Mouse (Mus musculus) lung, postnatal 0 days (tissue): ENCODE data around the gene Slc25a13. TPM values are rescaled to one million over a fixed set of nuclear protein-coding genes. Genes with fewer than 3 reads are reported as not detected.

Source experiments
- ATAC-seq: fragments of 200-750 bp; cut with Nextera tagmentation; 2 replicates; pipeline ENCODE4 v1.8.0; 2017; ENCODE audit warnings: moderate library complexity
- DNase-seq: peaks from one replicate; pipeline ENCODE4 v3.0.0-alpha.2; 2016; ENCODE audit warnings: low spot score
- H3K27ac ChIP-seq: fragments of 300-500 bp; sonication (generic); 2 replicates; pipeline ENCODE4 v1.5.1; 2014; ENCODE audit warnings: antibody characterized with exemption, mild to moderate bottlenecking, low read length, mixed read lengths
- H3K27me3 ChIP-seq: fragments of 300-500 bp; sonication (generic); replicated peaks from 2 replicates; pipeline ENCODE4 v1.6.1; 2014; ENCODE audit warnings: low read length, mixed read lengths; ENCODE audit not compliant: insufficient read depth
- H3K36me3 ChIP-seq: fragments of 300-500 bp; sonication (generic); 2 replicates; pipeline ENCODE4 v1.6.1; 2014; ENCODE audit warnings: low read length, mixed read lengths; ENCODE audit not compliant: insufficient read depth
- H3K4me1 ChIP-seq: fragments of 300-500 bp; sonication (generic); 2 replicates; pipeline ENCODE4 v1.6.1; 2014; ENCODE audit warnings: antibody characterized with exemption, low read depth, low read length, mixed read lengths; ENCODE audit not compliant: insufficient read depth
- H3K4me2 ChIP-seq: fragments of 300-500 bp; sonication (generic); replicated peaks from 2 replicates; pipeline ENCODE4 v1.6.1; 2014; ENCODE audit warnings: low read depth, mild to moderate bottlenecking, low read length, moderate library complexity, mixed read lengths
- H3K4me3 ChIP-seq: fragments of 300-500 bp; sonication (generic); 2 replicates; pipeline ENCODE4 v1.5.1; 2014; ENCODE audit warnings: low read depth, low read length
- H3K9ac ChIP-seq: fragments of 300-500 bp; sonication (generic); replicated peaks from 2 replicates; pipeline ENCODE4 v1.6.1; 2014; ENCODE audit warnings: low read depth, mild to moderate bottlenecking
- H3K9me3 ChIP-seq: fragments of 300-500 bp; sonication (generic); 2 replicates; pipeline ENCODE4 v1.6.1; 2016; ENCODE audit warnings: low read length, mixed read lengths
- CTCF ChIP-seq: IDR thresholded peaks from 2 replicates; pipeline ENCODE4 v1.5.1; 2016; ENCODE audit warnings: antibody characterized with exemption, mild to moderate bottlenecking
- EP300 ChIP-seq: IDR thresholded peaks from 2 replicates; pipeline ENCODE4 v1.6.1; 2016; ENCODE audit warnings: antibody characterized with exemption, mild to moderate bottlenecking, control low read depth
- whole genome bisulfite sequencing: fragments of 180-500 bp; shearing (Covaris S2); extraction: QIAGEN DNeasy Blood & Tissue Kit; methylation state at CpG from one replicate; pipeline ENCODE4 v1.1.7; 2014; 5-methylcytosine and 5-hydroxymethylcytosine counted together
- polyA plus RNA-seq: library from polyadenylated mRNA; unstranded; fragments of >200 nt; fragmentation: Nextera tagmentation; extraction: Ambion mirVana; gene quantifications from 2 replicates; pipeline ENCODE4 v1.2.1, GENCODE M21; 2015

Gene Slc25a13
- polyA plus RNA-seq, 1 experiment from 2014 or later, result 7.1 TPM

GRCm38 (mm10) chr6:6134935-6135334 lies 82.0 kb downstream of the Slc25a13 start:
- no peak overlapping the region for H3K9ac ChIP-seq
- no peaks in the 10 kb centered on the region for H3K36me3 ChIP-seq
- H3K27me3 ChIP-seq, result no peaks in the 10 kb centered on the region
- no peaks in the 10 kb centered on the region for H3K4me1 ChIP-seq
- ATAC-seq, result no peak
- no peak overlapping the region for H3K4me3 ChIP-seq
- no peak for TF ChIP-seq EP300
- H3K9me3 ChIP-seq, result no peaks in the 10 kb centered on the region
- WGBS, result 76% methylated on average over 4 of the region's 4 CpGs
- no peak overlapping the region for H3K4me2 ChIP-seq
- DNase-seq, result no peak
- no peak overlapping the region for H3K27ac ChIP-seq

GRCm38 (mm10) chr6:6133556-6134050 lies 83.4 kb downstream of the Slc25a13 start:
- Histone ChIP-seq H3K36me3 (no peaks in the 10 kb centered on the region), H3K27me3 (no peaks in the 10 kb centered on the region), H3K9me3 (no peaks in the 10 kb centered on the region), H3K4me3 (no peak overlapping the region), H3K27ac (no peak overlapping the region), H3K4me2 (no peak overlapping the region), H3K4me1 (no peaks in the 10 kb centered on the region), H3K9ac (no peak overlapping the region)
- 92% methylated on average over 8 of the region's 8 CpGs for WGBS
- no peak for TF ChIP-seq EP300
- TF ChIP-seq CTCF, result no peak
- DNase-seq (no peak), ATAC-seq (no peak)

DNA sequence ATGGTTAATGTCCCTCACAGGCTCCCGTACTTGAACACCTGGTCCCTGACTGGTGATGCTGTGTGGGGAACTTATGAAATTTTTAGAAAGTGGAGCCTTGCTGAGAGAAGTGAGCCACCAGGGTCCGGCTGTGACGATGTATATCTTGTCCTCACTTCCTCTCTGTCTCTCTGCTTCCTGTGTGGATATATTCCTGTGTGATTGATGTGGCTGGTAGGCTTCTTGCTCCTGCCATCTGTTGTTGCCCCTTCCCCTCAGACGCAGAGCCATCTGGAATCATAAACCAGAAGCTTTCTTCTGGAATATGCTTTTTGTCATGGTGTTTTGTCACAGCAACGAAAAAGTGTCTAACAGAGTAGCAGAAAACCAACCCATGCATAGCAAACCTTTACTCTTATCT lies 84.9 kb downstream of the Slc25a13 start:
- no peak overlapping the region for H3K4me2 ChIP-seq
- no peak for DNase-seq
- H3K9ac ChIP-seq, result no peak overlapping the region
- no peak overlapping the region for H3K4me3 ChIP-seq
- TF ChIP-seq EP300 (no peak), CTCF (no peak)
- no peaks in the 10 kb centered on the region for H3K9me3 ChIP-seq
- H3K4me1 ChIP-seq, result no peaks in the 10 kb centered on the region
- no peak overlapping the region for H3K27ac ChIP-seq
- ATAC-seq, result no peak
- 49% methylated on average over 5 of the region's 5 CpGs for WGBS
- H3K36me3 ChIP-seq, result no peaks in the 10 kb centered on the region
- H3K27me3 ChIP-seq, result no peaks in the 10 kb centered on the region

DNA sequence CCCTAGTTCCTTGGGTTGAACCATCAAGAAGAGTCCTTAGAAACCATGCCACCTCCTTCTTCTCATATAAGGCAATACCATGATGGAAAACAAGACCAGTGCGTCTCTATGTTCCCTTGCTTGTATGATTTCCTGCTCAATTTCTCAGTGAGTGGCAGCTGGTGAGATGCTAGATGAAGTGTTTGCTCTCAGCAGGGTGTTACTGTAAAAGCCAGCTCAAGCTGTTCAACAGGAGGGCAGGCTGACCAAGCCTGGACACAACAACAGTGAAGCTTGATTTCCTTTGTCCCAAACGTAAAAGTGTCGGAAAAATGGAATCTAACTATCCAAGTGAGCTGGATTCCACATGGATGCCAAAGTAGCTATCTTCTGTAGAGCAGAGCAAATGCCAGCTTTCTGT lies 91.4 kb downstream of the Slc25a13 start:
- DNase-seq (no peak), ATAC-seq (no peak)
- H3K27me3 ChIP-seq, result no peaks in the 10 kb centered on the region
- no peak overlapping the region for H3K9ac ChIP-seq
- 68% methylated on average over 3 of the region's 3 CpGs for WGBS
- H3K4me3 ChIP-seq, result no peak overlapping the region
- no peaks in the 10 kb centered on the region for H3K4me1 ChIP-seq
- TF ChIP-seq CTCF (no peak), EP300 (no peak)
- H3K27ac ChIP-seq, result no peak overlapping the region
- no peak overlapping the region for H3K4me2 ChIP-seq
- H3K9me3 ChIP-seq, result no peaks in the 10 kb centered on the region
- no peaks in the 10 kb centered on the region for H3K36me3 ChIP-seq

DNA sequence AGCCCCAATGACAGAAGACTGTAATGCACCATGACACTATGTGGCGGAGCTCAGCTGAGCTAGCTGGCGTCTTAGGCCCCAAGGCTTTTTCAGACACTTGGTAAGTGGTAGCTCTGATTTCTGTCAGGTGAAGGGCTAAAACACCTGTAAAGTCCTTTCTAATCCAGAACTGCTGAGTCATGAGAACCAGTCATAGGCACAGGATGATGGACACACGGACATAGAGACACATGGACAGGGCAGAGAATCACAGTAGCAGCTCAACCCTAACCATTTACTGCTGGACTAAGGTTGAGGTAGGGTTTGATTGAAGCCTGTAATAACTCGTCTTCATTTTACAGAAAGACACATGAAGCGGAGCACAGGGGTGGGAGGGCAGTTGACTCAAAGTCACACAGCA lies 95.1 kb downstream of the Slc25a13 start:
- ATAC-seq (no peak), DNase-seq (no peak)
- no peaks in the 10 kb centered on the region for H3K27me3 ChIP-seq
- H3K4me2 ChIP-seq, result no peak overlapping the region
- no peaks in the 10 kb centered on the region for H3K36me3 ChIP-seq
- 93% methylated on average over 5 of the region's 5 CpGs for WGBS
- no peak overlapping the region for H3K4me3 ChIP-seq
- no peaks in the 10 kb centered on the region for H3K9me3 ChIP-seq
- no peaks in the 10 kb centered on the region for H3K4me1 ChIP-seq
- no peak for TF ChIP-seq EP300
- TF ChIP-seq CTCF, result no peak
- H3K27ac ChIP-seq, result no peak overlapping the region
- no peak overlapping the region for H3K9ac ChIP-seq

DNA sequence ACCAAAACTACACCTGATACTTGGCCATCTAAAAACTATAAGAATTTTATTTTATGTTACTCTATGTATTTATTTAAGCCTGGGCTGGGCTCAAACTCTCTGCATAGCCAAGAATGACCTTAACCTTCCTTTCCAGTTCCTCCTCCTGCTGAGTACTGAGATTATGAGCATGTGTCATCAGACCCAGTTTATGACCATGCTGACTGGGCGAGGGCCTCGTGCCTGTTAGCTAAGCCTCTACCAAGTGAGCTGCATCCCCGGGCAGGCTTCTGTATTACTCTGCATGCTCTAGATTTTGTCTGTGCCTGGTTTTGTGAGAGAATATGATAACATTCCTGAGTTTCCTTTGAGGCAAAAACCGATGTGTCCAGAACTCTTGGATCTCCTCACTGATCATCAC lies 96.1 kb downstream of the Slc25a13 start:
- Histone ChIP-seq H3K36me3 (no peaks in the 10 kb centered on the region), H3K4me3 (no peak overlapping the region), H3K4me1 (no peaks in the 10 kb centered on the region), H3K27me3 (no peaks in the 10 kb centered on the region), H3K4me2 (no peak overlapping the region), H3K9ac (no peak overlapping the region), H3K27ac (no peak overlapping the region), H3K9me3 (no peaks in the 10 kb centered on the region)
- no peak for DNase-seq
- no peak for ATAC-seq
- 90% methylated on average over 4 of the region's 4 CpGs for WGBS
- TF ChIP-seq CTCF (no peak), EP300 (no peak)

- DNase-seq (no peak), ATAC-seq (no peak)
- H3K27me3 ChIP-seq, result no peaks in the 10 kb centered on the region
- no peaks in the 10 kb centered on the region for H3K36me3 ChIP-seq
- no peaks in the 10 kb centered on the region for H3K9me3 ChIP-seq
- 82% methylated on average over 8 of the region's 8 CpGs for WGBS
- no peak for TF ChIP-seq CTCF
- TF ChIP-seq EP300, result no peak
- no peak overlapping the region for H3K27ac ChIP-seq
- no peak overlapping the region for H3K4me2 ChIP-seq
- H3K9ac ChIP-seq, result no peak overlapping the region
- H3K4me1 ChIP-seq, result no peaks in the 10 kb centered on the region
- no peak overlapping the region for H3K4me3 ChIP-seq
Observed at GRCm38 (mm10) chr6:6115771-6116170, 101.2 kb downstream of the Slc25a13 start.
